Mouse (Mus musculus) ES-Bruce4 (cell line): ENCODE data around the gene Kat2a.

ENCODE experiments used
- CTCF ChIP-seq: IDR thresholded peaks from one replicate; pipeline ENCODE4 v1.8.1; 2011; ENCODE audit warnings: low read depth, low read length
- POLR2A ChIP-seq: IDR thresholded peaks from one replicate; pipeline ENCODE4 v1.8.1; 2011; ENCODE audit warnings: low read length; ENCODE audit not compliant: insufficient read depth

DNA sequence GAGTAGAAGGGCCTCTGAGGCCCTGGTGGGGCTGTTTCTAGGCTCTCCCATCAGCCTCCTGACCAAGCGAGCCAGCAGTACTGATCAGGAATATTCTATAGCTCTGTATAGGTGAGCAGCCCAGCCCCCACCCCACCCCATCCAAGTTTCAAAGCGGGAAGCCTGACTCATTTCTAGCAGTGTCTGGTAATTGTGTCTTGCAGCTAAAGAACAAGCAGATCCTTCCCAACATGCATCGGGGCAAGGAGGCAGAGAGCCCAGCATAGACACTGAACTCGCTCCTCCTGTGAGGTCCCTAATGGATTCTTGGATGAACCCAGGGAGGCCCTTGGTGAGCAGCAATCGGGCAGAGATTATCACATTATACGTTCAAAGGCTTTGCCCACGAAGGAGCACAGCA is 34.5 kb downstream of the Kat2a start:
- TF ChIP-seq CTCF, result no peak
- no peak for TF ChIP-seq POLR2A
